ENCODE assay signal across 16 mouse cellular contexts in genomic region chr12:102699156-102699555, GRCm38 (mm10). TPM values are rescaled to one million over a fixed set of nuclear protein-coding genes. Genes with fewer than 3 reads are reported as not detected.
DNase-seq lines count a peak whose midpoint lies in the region; ATAC-seq and TF ChIP-seq lines count a peak whose summit lies in the region.
"Had no signal": no experiment of that assay in that cellular context is flagged by ENCODE, and none has a peak within 500 bp of the region (broad histone marks: within the 10 kb centered on the region; RNA-seq: fewer than 3 reads in every experiment).

No protein-coding gene starts in this region.

- H3K27me3 ChIP-seq in forebrain, embryonic 11.5 days (ENCODE audit: control insufficient read depth, insufficient read depth, low read length) = no peaks in the 10 kb centered on the region
- H3K27me3 ChIP-seq in forebrain, postnatal 0 days (ENCODE audit: insufficient read depth, low read length) = no peaks in the 10 kb centered on the region
- no peaks in the 10 kb centered on the region for H3K27me3 ChIP-seq in midbrain, embryonic 12.5 days
- H3K27me3 ChIP-seq in midbrain, embryonic 15.5 days (replicated peaks) = no peaks in the 10 kb centered on the region
- no peaks in the 10 kb centered on the region for H3K27me3 ChIP-seq in intestine, postnatal 0 days (replicated peaks; ENCODE audit: control insufficient read depth, insufficient read depth, low read length)
- H3K27me3 ChIP-seq: heart, embryonic 12.5 days; limb, embryonic 13.5 days had no signal

- H3K27ac ChIP-seq in forebrain, embryonic 11.5 days (ENCODE audit: low read depth, low read length) = no peak overlapping the region; the same call in 1 of the 2 replicates
- H3K27ac ChIP-seq in forebrain, postnatal 0 days (ENCODE audit: low read depth, low read length) = no peak overlapping the region
- peak overlapping the region; percentile 71 for H3K27ac ChIP-seq in midbrain, embryonic 12.5 days (replicated peaks)
- H3K27ac ChIP-seq in midbrain, embryonic 15.5 days = no peak overlapping the region
- H3K27ac ChIP-seq in intestine, postnatal 0 days (ENCODE audit: low read depth, low read length) = peak overlapping the region; percentile 76; the same call in 1 of the 2 replicates
- H3K27ac ChIP-seq: gastrocnemius, adult 2 months had no signal

- peak overlapping the region; percentile 28; the same call in 1 of the 2 replicates for H3K9ac ChIP-seq in forebrain, embryonic 11.5 days (ENCODE audit: low read length)
- H3K9ac ChIP-seq in forebrain, postnatal 0 days = no peak overlapping the region
- H3K9ac ChIP-seq in midbrain, embryonic 12.5 days (replicated peaks) = peak overlapping the region; percentile 37; the same call in 1 of the 2 replicates
- no peak overlapping the region for H3K9ac ChIP-seq in midbrain, embryonic 15.5 days
- H3K9ac ChIP-seq in intestine, postnatal 0 days (ENCODE audit: low read depth, low read length) = no peak overlapping the region
- H3K9ac ChIP-seq: heart, embryonic 12.5 days; lung, embryonic 14.5 days had no signal

- TF ChIP-seq CTCF in forebrain, postnatal 0 days (IDR thresholded peaks at IDR 0.05; ENCODE audit: low read depth) = no peak
- no peak for TF ChIP-seq CTCF in intestine, postnatal 0 days (IDR thresholded peaks at IDR 0.05; ENCODE audit: low read depth)

- no peak for DNase-seq in forebrain, embryonic 11.5 days (ENCODE audit: low spot score)
- DNase-seq in forebrain, postnatal 0 days = no peak
- no peak for DNase-seq in left cerebral cortex, postnatal 10 days (ENCODE audit: extremely low spot score in 1 of 2, low spot score in 2 of 2)
- no peak for DNase-seq in cerebellum, adult 18-20 months
- DNase-seq: cerebellum, postnatal 36 days; gastrocnemius, adult 2 months; kidney, adult 18-20 months; lung, embryonic 14.5 days; spleen, adult 18-20 months had no signal

- no peak overlapping the region for H3K4me3 ChIP-seq in forebrain, embryonic 11.5 days (ENCODE audit: low read depth, low read length)
- no peak overlapping the region for H3K4me3 ChIP-seq in forebrain, postnatal 0 days (ENCODE audit: low read depth, low read length)
- H3K4me3 ChIP-seq in midbrain, embryonic 12.5 days = no peak overlapping the region
- no peak overlapping the region for H3K4me3 ChIP-seq in midbrain, embryonic 15.5 days
- H3K4me3 ChIP-seq in intestine, postnatal 0 days (ENCODE audit: low read depth, low read length) = no peak overlapping the region
- H3K4me3 ChIP-seq: gastrocnemius, adult 2 months; heart, embryonic 12.5 days; limb, embryonic 13.5 days had no signal

- H3K4me1 ChIP-seq in forebrain, embryonic 11.5 days (replicated peaks; ENCODE audit: control insufficient read depth, insufficient read depth, low read length) = peaks cover 34% of the 10 kb centered on the region
- peaks cover 35% of the 10 kb centered on the region for H3K4me1 ChIP-seq in forebrain, postnatal 0 days (ENCODE audit: insufficient read depth)
- peaks cover 70% of the 10 kb centered on the region for H3K4me1 ChIP-seq in midbrain, embryonic 12.5 days
- peaks cover 47% of the 10 kb centered on the region for H3K4me1 ChIP-seq in midbrain, embryonic 15.5 days
- peaks cover 42% of the 10 kb centered on the region for H3K4me1 ChIP-seq in intestine, postnatal 0 days (replicated peaks; ENCODE audit: control insufficient read depth, insufficient read depth, low read length)

- H3K9me3 ChIP-seq in forebrain, embryonic 11.5 days (ENCODE audit: control insufficient read depth, low read length) = no peaks in the 10 kb centered on the region
- H3K9me3 ChIP-seq in forebrain, postnatal 0 days (ENCODE audit: low read length) = no peaks in the 10 kb centered on the region
- no peaks in the 10 kb centered on the region for H3K9me3 ChIP-seq in midbrain, embryonic 12.5 days
- H3K9me3 ChIP-seq in midbrain, embryonic 15.5 days = no peaks in the 10 kb centered on the region
- no peaks in the 10 kb centered on the region for H3K9me3 ChIP-seq in intestine, postnatal 0 days (ENCODE audit: control insufficient read depth)
- H3K9me3 ChIP-seq: heart, embryonic 12.5 days; limb, embryonic 13.5 days had no signal

- no peaks in the 10 kb centered on the region for H3K36me3 ChIP-seq in forebrain, embryonic 11.5 days (ENCODE audit: control insufficient read depth, insufficient read depth, low read length)
- no peaks in the 10 kb centered on the region for H3K36me3 ChIP-seq in forebrain, postnatal 0 days (ENCODE audit: insufficient read depth)
- H3K36me3 ChIP-seq in midbrain, embryonic 12.5 days = no peaks in the 10 kb centered on the region
- no peaks in the 10 kb centered on the region for H3K36me3 ChIP-seq in midbrain, embryonic 15.5 days (replicated peaks)
- H3K36me3 ChIP-seq in intestine, postnatal 0 days (ENCODE audit: control insufficient read depth, insufficient read depth) = no peaks in the 10 kb centered on the region
- H3K36me3 ChIP-seq: heart, embryonic 12.5 days; limb, embryonic 13.5 days had no signal

- no peak for ATAC-seq in forebrain, embryonic 11.5 days (replicated peaks; ENCODE audit: low FRiP score)
- no peak for ATAC-seq in forebrain, postnatal 0 days
- ATAC-seq in midbrain, embryonic 12.5 days (ENCODE audit: low FRiP score, low read depth) = no peak
- no peak for ATAC-seq in midbrain, embryonic 15.5 days (replicated peaks)
- ATAC-seq in activated CD4-positive, CD25-positive, alpha-beta regulatory T cell, adult 4 months = peak; percentile 26
- no peak for ATAC-seq in intestine, postnatal 0 days

- WGBS in forebrain, embryonic 11.5 days = 19% methylated on average over 1 of the region's 1 CpGs
- 14% methylated on average over 1 of the region's 1 CpGs for WGBS in forebrain, postnatal 0 days
- WGBS in midbrain, embryonic 12.5 days = 24% methylated on average over 1 of the region's 1 CpGs
- WGBS in midbrain, embryonic 15.5 days = 27% methylated on average over 1 of the region's 1 CpGs
- 60% methylated on average over 1 of the region's 1 CpGs for WGBS in intestine, postnatal 0 days

- intact Hi-C loops in left cerebral cortex, postnatal 10 days (cut with DNase I) = no loop called here

- no peak overlapping the region for H3K4me2 ChIP-seq in forebrain, embryonic 11.5 days (ENCODE audit: low read depth, low read length, severe bottlenecking)
- no peak overlapping the region for H3K4me2 ChIP-seq in forebrain, postnatal 0 days (ENCODE audit: low read depth)
- H3K4me2 ChIP-seq in midbrain, embryonic 12.5 days (replicated peaks) = no peak overlapping the region
- no peak overlapping the region for H3K4me2 ChIP-seq in midbrain, embryonic 15.5 days
- H3K4me2 ChIP-seq in intestine, postnatal 0 days (replicated peaks; ENCODE audit: low read depth) = peak overlapping the region; percentile 13
- H3K4me2 ChIP-seq: heart, embryonic 12.5 days; limb, embryonic 13.5 days; lung, embryonic 14.5 days had no signal

RNA-seq across cellular contexts. Expression of gene Itpk1, which starts 5.6 kb away (rescaled TPM):
- 19.6 and 21.5 TPM in 2 replicates for polyA plus RNA-seq in forebrain, embryonic 11.5 days (2014; fragmentation: Nextera tagmentation; extraction: Ambion mirVana)
- 47.5 and 66.5 TPM in 2 replicates for total RNA-seq in forebrain, postnatal 0 days (2014; rRNA removed)
- 47.6 and 50.8 TPM in 2 replicates for polyA plus RNA-seq in forebrain, postnatal 0 days (2015; fragmentation: Nextera tagmentation; extraction: Ambion mirVana)
- polyA plus RNA-seq in midbrain, embryonic 12.5 days (2016; fragmentation: Nextera tagmentation; extraction: Ambion mirVana) = 15.4 and 17.2 TPM in 2 replicates
- 34.1 and 34.6 TPM in 2 replicates for polyA plus RNA-seq in midbrain, embryonic 15.5 days (2015; fragmentation: Nextera tagmentation; extraction: Ambion mirVana)
- polyA plus RNA-seq in activated CD4-positive, CD25-positive, alpha-beta regulatory T cell, adult 4 months (2017; shearing (Covaris generic)) = 10 to 100 TPM; 16.2 to 18.4 TPM
- polyA plus RNA-seq in intestine, postnatal 0 days (2015; fragmentation: Nextera tagmentation; extraction: Ambion mirVana) = 56.3 and 57.4 TPM in 2 replicates
- total RNA-seq in left cerebral cortex, postnatal 10 days (2021) = 10 to 100 TPM; 90.5 to 90.8 TPM

RNA-seq across cellular contexts. Expression of gene Moap1, which starts 44.3 kb away (rescaled TPM):
- polyA plus RNA-seq in forebrain, embryonic 11.5 days (2014; fragmentation: Nextera tagmentation; extraction: Ambion mirVana) = 31.9 and 34.4 TPM in 2 replicates
- total RNA-seq in forebrain, postnatal 0 days (2014; rRNA removed) = 35.0 and 47.2 TPM in 2 replicates
- 53.4 and 61.4 TPM in 2 replicates for polyA plus RNA-seq in forebrain, postnatal 0 days (2015; fragmentation: Nextera tagmentation; extraction: Ambion mirVana)
- 36.8 and 41.6 TPM in 2 replicates for polyA plus RNA-seq in midbrain, embryonic 12.5 days (2016; fragmentation: Nextera tagmentation; extraction: Ambion mirVana)
- 73.2 and 73.3 TPM in 2 replicates for polyA plus RNA-seq in midbrain, embryonic 15.5 days (2015; fragmentation: Nextera tagmentation; extraction: Ambion mirVana)
- polyA plus RNA-seq in activated CD4-positive, CD25-positive, alpha-beta regulatory T cell, adult 4 months (2017; shearing (Covaris generic)) = 1 to 10 TPM; 6.5 to 8.3 TPM
- 10.8 and 12.2 TPM in 2 replicates for polyA plus RNA-seq in intestine, postnatal 0 days (2015; fragmentation: Nextera tagmentation; extraction: Ambion mirVana)
- total RNA-seq in left cerebral cortex, postnatal 10 days (2021) = 10 to 100 TPM; 37.5 to 41.0 TPM

RNA-seq across cellular contexts. Expression of gene Tmem251, which starts 44.4 kb away (rescaled TPM):
- polyA plus RNA-seq in forebrain, embryonic 11.5 days (2014; fragmentation: Nextera tagmentation; extraction: Ambion mirVana) = 12.7 and 14.0 TPM in 2 replicates
- 5.7 and 6.0 TPM in 2 replicates for total RNA-seq in forebrain, postnatal 0 days (2014; rRNA removed)
- 12.9 and 13.1 TPM in 2 replicates for polyA plus RNA-seq in forebrain, postnatal 0 days (2015; fragmentation: Nextera tagmentation; extraction: Ambion mirVana)
- polyA plus RNA-seq in midbrain, embryonic 12.5 days (2016; fragmentation: Nextera tagmentation; extraction: Ambion mirVana) = 12.6 TPM in 2 replicates
- polyA plus RNA-seq in midbrain, embryonic 15.5 days (2015; fragmentation: Nextera tagmentation; extraction: Ambion mirVana) = 11.9 and 13.2 TPM in 2 replicates
- 10 to 100 TPM in 1 of 2 experiments, 1 to 10 TPM in 1; 8.5 to 10.1 TPM for polyA plus RNA-seq in activated CD4-positive, CD25-positive, alpha-beta regulatory T cell, adult 4 months (2017; shearing (Covaris generic))
- 22.7 and 23.6 TPM in 2 replicates for polyA plus RNA-seq in intestine, postnatal 0 days (2015; fragmentation: Nextera tagmentation; extraction: Ambion mirVana)
- total RNA-seq in left cerebral cortex, postnatal 10 days (2021) = 1 to 10 TPM; 5.4 to 6.1 TPM

RNA-seq across cellular contexts. Expression of gene Gm28051, which starts 58.4 kb away (rescaled TPM):
- not detected in 2 replicates for polyA plus RNA-seq in forebrain, embryonic 11.5 days (2014; fragmentation: Nextera tagmentation; extraction: Ambion mirVana)
- total RNA-seq in forebrain, postnatal 0 days (2014; rRNA removed) = not detected in 2 replicates
- polyA plus RNA-seq in forebrain, postnatal 0 days (2015; fragmentation: Nextera tagmentation; extraction: Ambion mirVana) = not detected in 2 replicates
- polyA plus RNA-seq in midbrain, embryonic 12.5 days (2016; fragmentation: Nextera tagmentation; extraction: Ambion mirVana) = not detected in 2 replicates
- not detected in 2 replicates for polyA plus RNA-seq in midbrain, embryonic 15.5 days (2015; fragmentation: Nextera tagmentation; extraction: Ambion mirVana)
- not detected for polyA plus RNA-seq in activated CD4-positive, CD25-positive, alpha-beta regulatory T cell, adult 4 months (2017; shearing (Covaris generic))
- polyA plus RNA-seq in intestine, postnatal 0 days (2015; fragmentation: Nextera tagmentation; extraction: Ambion mirVana) = not detected in 2 replicates
- total RNA-seq in left cerebral cortex, postnatal 10 days (2021) = not detected
- total RNA-seq: adrenal gland, adult 18-20 months; gastrocnemius, adult 2 months had no signal
- polyA plus RNA-seq: heart, embryonic 12.5 days; limb, embryonic 13.5 days; lung, embryonic 14.5 days had no signal

RNA-seq across cellular contexts. Expression of gene Gon7, which starts 58.4 kb away (rescaled TPM):
- polyA plus RNA-seq in forebrain, embryonic 11.5 days (2014; fragmentation: Nextera tagmentation; extraction: Ambion mirVana) = 45.9 and 46.0 TPM in 2 replicates
- 27.1 and 27.7 TPM in 2 replicates for total RNA-seq in forebrain, postnatal 0 days (2014; rRNA removed)
- polyA plus RNA-seq in forebrain, postnatal 0 days (2015; fragmentation: Nextera tagmentation; extraction: Ambion mirVana) = 36.1 and 41.7 TPM in 2 replicates
- polyA plus RNA-seq in midbrain, embryonic 12.5 days (2016; fragmentation: Nextera tagmentation; extraction: Ambion mirVana) = 46.0 and 48.2 TPM in 2 replicates
- 46.7 and 51.0 TPM in 2 replicates for polyA plus RNA-seq in midbrain, embryonic 15.5 days (2015; fragmentation: Nextera tagmentation; extraction: Ambion mirVana)
- polyA plus RNA-seq in activated CD4-positive, CD25-positive, alpha-beta regulatory T cell, adult 4 months (2017; shearing (Covaris generic)) = 10 to 100 TPM; 28.3 to 29.3 TPM
- 16.5 and 17.0 TPM in 2 replicates for polyA plus RNA-seq in intestine, postnatal 0 days (2015; fragmentation: Nextera tagmentation; extraction: Ambion mirVana)
- total RNA-seq in left cerebral cortex, postnatal 10 days (2021) = 10 to 100 TPM; 10.9 to 15.4 TPM

Comparison
In these comparisons a context has a peak if more than half of its experiments do, and no peak if none do; other contexts are left out.
1. H3K27ac ChIP-seq: peak in midbrain, embryonic 12.5 days (single experiment) and intestine, postnatal 0 days (single experiment); none in forebrain, embryonic 11.5 days (single experiment), forebrain, postnatal 0 days (single experiment) and midbrain, embryonic 15.5 days (single experiment).
2. H3K9ac ChIP-seq: peak in forebrain, embryonic 11.5 days (single experiment) and midbrain, embryonic 12.5 days (single experiment); none in forebrain, postnatal 0 days (single experiment), midbrain, embryonic 15.5 days (single experiment) and intestine, postnatal 0 days (single experiment).